Mouse (Mus musculus): ENCODE results near the gene Myo15b.
"Not testable (repeated sequence)": the region's sequence is repeated elsewhere in the genome, so short reads cannot be mapped to it uniquely, and the experiment has no call there.

Myo15b gene

DNA sequence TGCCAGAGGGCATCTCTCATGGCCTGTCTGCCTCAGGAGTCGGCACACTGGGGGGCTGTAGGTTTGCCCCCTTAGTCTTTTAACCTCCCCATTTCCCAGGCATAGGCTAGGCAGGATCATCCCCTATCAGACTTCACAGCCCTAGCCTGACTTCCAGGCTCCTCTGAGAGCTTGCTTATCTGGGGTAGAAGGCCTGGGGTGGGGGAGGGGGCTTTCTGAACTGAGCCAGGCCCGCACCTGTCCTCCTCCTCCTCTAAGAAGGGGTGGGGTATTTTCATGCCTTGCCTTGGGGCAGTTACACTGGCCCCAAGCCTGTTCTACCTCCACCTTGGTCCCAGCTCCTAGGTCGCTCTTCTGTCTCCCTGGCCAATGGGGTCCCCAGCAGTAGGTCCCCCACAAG lies 26.7 kb upstream of the Myo15b start:
- DNase-seq = no peak

DNA sequence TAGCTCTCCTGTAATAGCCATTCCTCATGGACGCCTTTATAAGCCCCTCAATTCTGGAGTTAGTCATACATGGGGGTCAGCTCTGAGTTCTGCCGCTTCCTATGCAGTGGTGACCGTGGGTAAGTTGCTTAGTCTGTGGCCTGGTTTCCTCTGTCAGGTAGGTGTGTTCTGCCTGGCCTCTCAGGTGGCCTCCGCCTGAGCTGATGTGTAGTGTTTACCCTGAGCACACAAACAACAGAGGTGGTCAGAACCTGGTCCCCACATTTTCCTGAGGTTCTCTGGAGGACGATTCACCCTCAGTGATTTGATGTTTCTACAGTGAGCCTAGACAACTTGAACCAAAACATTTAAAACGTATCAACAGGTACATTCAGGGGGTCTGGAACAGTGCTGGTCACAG lies 26.1 kb upstream of the Myo15b start:
- DNase-seq = no peak

GRCm38 (mm10) chr11:115832523-115832922 lies 25.7 kb upstream of the Myo15b start:
- DNase-seq = peak; percentile 60 to 83

- peak; percentile 58 to 79 for DNase-seq
Measured at GRCm38 (mm10) chr11:115833021-115833513, 25.1 kb upstream of the Myo15b start.

DNA sequence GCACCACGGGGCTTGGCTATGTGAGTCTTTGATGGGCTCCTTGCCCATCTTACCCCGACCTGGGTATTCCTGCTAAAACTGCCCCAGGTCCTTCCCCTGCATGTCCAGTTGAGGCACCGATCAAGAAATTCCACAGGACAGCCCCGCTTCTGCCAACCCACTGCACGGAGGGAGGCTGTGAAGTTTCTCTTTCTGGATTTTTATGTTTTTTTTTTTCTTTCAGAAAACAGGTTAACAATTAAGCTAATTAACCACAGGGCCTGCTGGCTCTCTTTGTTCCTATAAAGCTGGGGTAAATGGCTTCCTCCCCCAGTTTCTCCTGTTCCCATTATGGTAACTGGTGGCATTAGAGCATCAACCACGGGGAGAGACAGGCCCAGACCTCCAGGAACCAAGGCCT lies 24.2 kb upstream of the Myo15b start:
- DNase-seq = no peak

GRCm38 (mm10) chr11:115836656-115837395 lies 21.4 kb upstream of the Myo15b start:
- DNase-seq = peak; percentile 48 to 80

DNA sequence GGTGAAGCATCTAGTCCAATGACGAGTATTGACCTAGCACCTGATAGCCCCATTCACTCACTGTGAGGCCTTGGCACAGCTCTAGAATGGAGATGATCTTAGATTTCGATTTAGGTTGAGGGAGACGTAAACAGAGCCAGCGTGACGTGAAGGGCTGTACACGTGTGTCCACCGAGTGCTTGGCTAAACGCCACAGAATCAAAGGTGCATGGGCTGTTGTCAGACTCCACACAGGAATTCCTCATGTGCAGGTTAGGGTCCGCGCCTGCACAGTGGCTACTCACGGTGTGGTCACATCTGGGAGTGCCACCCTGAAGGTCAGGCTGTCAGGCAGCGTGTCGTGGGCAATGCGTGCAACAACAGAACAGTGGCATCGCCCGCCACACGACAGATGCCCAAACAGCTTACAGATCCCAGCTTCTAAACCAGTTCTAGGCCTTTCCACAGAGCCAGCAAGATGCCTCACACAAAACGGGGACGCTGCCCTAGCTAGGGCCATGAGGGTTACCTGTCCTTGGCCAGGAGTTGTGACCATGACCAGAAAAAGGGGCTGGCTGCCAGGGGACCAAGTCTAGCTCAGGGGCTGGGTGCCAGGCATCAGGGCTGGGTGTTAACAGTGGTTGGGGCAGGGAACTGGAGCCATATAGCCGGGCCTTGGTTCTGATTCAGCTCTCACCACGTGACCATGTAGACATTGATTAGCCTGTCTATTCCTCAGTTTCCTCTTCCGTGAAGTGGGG lies 20.4 kb upstream of the Myo15b start:
- DNase-seq = no peak

- peak; percentile 39 to 78 for DNase-seq
Measured at GRCm38 (mm10) chr11:115838895-115839311, 19.3 kb upstream of the Myo15b start.

- DNase-seq = peak in 1 of 2 experiments; percentile 23
Measured at GRCm38 (mm10) chr11:115839732-115840131, 18.5 kb upstream of the Myo15b start.

DNA sequence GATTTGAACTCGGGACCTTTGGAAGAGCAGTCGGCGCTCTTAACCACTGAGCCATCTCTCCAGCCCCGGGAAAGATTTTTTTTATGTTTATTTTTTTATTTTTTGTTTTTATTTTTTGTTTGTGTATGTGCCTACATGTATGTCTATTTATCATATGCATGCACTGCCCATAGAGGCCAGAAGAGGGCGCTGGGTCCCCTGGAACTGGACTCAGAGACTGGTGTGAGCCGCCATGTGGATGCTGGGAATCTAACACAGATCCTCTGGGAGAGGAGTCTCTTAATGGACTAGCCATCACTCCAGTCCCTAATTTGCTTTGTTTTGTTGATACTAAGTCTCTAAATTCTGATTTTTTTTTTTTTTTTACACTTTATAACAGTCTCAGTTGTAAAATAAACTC lies 17.2 kb upstream of the Myo15b start:
- no peak for DNase-seq

GRCm38 (mm10) chr11:115841961-115842550 lies 16.1 kb upstream of the Myo15b start:
- peak; percentile 49 to 74 for DNase-seq

DNA sequence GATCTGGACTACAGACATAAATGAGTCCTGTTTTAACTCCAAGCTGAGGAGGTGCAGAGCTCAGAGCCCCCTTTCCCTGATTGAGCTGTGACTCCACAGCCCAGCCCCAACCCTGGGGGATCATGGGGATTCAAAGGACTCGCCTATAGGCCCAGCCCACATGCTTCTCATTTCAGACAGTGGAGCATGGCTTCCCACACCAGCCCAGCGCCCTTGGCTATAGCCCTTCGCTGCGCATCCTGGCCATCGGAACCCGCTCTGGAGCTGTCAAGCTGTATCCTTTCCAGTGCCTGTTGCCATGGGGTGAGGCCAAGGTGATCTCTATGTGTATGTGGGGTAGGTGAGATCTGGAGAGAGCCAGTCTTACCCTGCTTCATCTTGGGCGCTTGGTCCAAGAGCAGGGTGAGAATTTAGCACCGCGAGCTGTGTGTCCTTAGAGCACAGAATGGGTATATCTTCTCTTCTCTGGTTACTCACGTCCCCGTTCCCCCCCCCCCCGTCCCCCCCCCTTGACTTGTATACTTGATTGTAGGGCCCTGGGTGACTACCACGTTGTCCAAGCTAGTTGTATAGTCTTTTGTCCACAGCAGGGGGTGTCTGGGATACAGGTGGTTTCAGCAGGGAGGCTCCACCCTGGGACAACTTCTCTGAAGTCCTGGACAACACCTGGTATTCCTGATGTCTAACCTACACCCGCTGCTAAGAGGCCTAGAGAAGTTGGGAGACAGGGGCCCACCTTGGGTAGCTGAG lies 14.9 kb upstream of the Myo15b start:
- no peak for DNase-seq

DNA sequence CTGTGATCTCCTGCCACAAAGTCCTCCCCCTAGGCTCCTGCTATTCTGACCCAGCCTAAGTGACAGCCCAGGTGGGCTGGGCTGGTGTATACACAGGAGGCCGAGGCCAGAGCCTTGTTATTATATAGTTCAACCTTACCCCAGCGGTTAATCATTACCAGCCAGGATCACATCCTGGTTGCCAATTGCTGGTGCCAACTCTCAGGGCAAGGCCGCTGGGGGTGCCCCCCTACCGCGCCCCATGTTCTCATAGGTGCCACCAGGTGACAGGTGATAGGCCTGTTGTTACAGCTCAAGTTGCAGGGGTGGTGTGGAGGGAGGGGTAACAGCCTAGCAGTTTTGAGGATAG lies 14.3 kb upstream of the Myo15b start:
- peak in 1 of 2 experiments; percentile 71 for DNase-seq

GRCm38 (mm10) chr11:115844240-115844639 lies 14.0 kb upstream of the Myo15b start:
- no peak for DNase-seq

DNA sequence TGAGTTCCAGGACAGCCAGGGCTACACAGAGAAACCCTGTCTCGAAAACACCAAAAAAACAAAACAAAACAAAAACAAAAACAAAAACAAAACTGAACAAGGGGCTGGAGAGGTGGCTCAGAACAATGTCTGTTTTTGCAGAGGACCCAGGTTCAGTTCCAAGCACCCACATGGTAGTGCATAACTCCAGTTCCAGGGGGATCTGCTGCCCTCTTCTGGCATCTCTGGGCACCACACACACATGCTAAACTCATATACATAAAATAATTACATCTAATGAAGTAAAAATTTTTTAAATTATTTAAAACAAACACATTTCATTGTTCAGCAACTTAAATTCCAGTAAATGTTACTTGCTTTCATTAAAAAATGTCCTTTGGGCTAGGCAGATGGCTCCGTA lies 12.4 kb upstream of the Myo15b start:
- no peak for DNase-seq

- DNase-seq = no peak
Measured at GRCm38 (mm10) chr11:115854674-115855073, 3.5 kb upstream of the Myo15b start.

GRCm38 (mm10) chr11:115857146-115857545 lies 1.1 kb upstream of the Myo15b start:
- not testable (repeated sequence) for DNase-seq

GRCm38 (mm10) chr11:115857936-115858335 lies 270 bp upstream of the Myo15b start:
- no peak for DNase-seq

DNA sequence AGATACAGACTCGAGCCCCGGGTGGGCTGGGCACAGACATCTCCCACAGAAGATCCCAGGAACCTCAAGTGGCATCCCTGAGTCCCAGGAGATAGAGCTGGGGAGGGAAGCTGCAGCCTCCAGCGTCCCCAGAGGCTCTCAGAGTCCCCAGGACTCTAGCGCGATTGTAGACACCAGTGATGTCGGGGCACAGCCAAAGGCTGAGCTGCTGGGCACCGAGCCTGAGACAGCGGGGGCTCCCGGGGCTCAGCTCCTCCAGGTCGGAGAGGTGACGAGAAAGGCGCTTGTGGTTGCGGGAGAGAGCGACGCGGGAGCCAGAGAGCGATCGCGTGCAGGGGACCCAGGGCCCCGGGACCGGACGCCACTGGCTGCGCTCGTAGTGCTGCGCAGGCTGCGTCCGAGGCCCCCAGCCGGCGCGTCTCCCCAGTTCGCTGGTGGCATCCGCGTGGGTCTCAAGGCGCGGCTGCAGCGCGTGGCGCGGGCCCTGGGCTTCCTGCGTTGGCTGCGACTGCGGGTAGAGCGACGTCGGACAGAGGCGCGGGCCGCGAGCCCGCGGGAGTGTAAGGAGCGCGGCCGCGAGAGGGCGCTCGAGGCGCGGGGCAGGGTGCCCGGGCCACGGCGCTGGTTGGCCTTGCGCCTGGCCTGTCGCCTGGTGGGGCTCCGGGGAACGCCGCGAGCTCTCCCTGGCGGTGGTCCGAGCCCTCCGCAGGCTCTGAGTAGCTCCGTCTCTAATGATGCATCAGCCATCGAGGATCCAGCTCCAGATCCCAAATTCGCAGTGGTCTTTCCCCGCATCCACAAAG lies 1.1 kb downstream of the Myo15b start:
- DNase-seq = peak; percentile 94 to 95

DNA sequence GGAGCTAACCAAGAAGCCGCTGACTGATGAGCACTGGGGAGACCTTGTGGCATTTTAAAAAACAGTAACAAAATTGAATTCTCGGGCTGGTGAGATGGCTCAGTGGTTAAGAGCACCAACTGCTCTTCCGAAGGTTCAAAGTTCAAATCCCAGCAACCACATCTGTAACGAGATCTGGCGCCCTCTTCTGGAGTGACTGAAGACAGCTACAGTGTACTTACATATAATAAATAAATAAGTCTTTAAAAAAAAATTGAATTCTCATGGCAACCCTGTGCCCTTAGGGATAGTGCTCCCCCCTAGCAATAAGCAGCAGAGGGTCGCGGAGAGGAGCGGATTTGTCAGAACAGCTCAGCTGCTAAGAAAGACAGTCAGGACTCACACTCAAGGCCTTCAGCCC lies 5.7 kb downstream of the Myo15b start:
- no peak for DNase-seq

- peak; percentile 24 to 62 for DNase-seq
Measured at GRCm38 (mm10) chr11:115869393-115869792, 11.2 kb downstream of the Myo15b start.

GRCm38 (mm10) chr11:115872437-115872836 lies 14.2 kb downstream of the Myo15b start:
- DNase-seq = no peak

Measured in lung, postnatal 4 days (tissue).